Mouse (Mus musculus): ENCODE results near the gene Galr2.
A peak's percentile ranks its signal among the peaks of the same experiment; 100 is the strongest.
"Not testable (repeated sequence)": the region's sequence is repeated elsewhere in the genome, so short reads cannot be mapped to it uniquely, and the experiment has no call there.

The Galr2 gene

GRCm38 (mm10) chr11:116269560-116269959, 11.2 kb upstream of the Galr2 start:
- DNase-seq (ENCODE audit: low spot score in 2 of 2), result no peak

GRCm38 (mm10) chr11:116272589-116273468, 7.9 kb upstream of the Galr2 start:
- no peak for DNase-seq (ENCODE audit: low spot score in 2 of 2)

- no peak for DNase-seq (ENCODE audit: low spot score in 2 of 2)
Measured at GRCm38 (mm10) chr11:116273469-116274044, 7.2 kb upstream of the Galr2 start.

- DNase-seq (ENCODE audit: low spot score in 2 of 2), result peak; percentile 86 to 91
Measured at GRCm38 (mm10) chr11:116274045-116274666, 6.6 kb upstream of the Galr2 start, which contains the start of gene Srp68. Srp68 (minus strand) TSS chr11:116274217.

- not testable (repeated sequence) for DNase-seq (ENCODE audit: low spot score in 2 of 2)
Measured at GRCm38 (mm10) chr11:116277184-116277583, 3.6 kb upstream of the Galr2 start.

GRCm38 (mm10) chr11:116281671-116282070, 932 bp downstream of the Galr2 start:
- DNase-seq (ENCODE audit: low spot score in 2 of 2), result no peak

GRCm38 (mm10) chr11:116282089-116282488, 1.4 kb downstream of the Galr2 start:
- DNase-seq (ENCODE audit: low spot score in 2 of 2), result no peak

GRCm38 (mm10) chr11:116282912-116283521, 2.3 kb downstream of the Galr2 start:
- DNase-seq (ENCODE audit: low spot score in 2 of 2), result no peak

- DNase-seq (ENCODE audit: low spot score in 2 of 2), result no peak
Measured at GRCm38 (mm10) chr11:116283982-116284381, 3.2 kb downstream of the Galr2 start.

- no peak for DNase-seq (ENCODE audit: low spot score in 2 of 2)
Measured at GRCm38 (mm10) chr11:116285770-116286191, 5.0 kb downstream of the Galr2 start.

- no peak for DNase-seq (ENCODE audit: low spot score in 2 of 2)
Measured at GRCm38 (mm10) chr11:116287351-116287750, 6.6 kb downstream of the Galr2 start.

GRCm38 (mm10) chr11:116290556-116290955, 9.8 kb downstream of the Galr2 start:
- DNase-seq (ENCODE audit: low spot score in 2 of 2), result no peak

GRCm38 (mm10) chr11:116292401-116292800, 11.7 kb downstream of the Galr2 start:
- DNase-seq (ENCODE audit: low spot score in 2 of 2), result no peak

GRCm38 (mm10) chr11:116293538-116294137, 12.9 kb downstream of the Galr2 start:
- DNase-seq (ENCODE audit: low spot score in 2 of 2), result no peak

- no peak for DNase-seq (ENCODE audit: low spot score in 2 of 2)
Measured at GRCm38 (mm10) chr11:116294319-116294718, 13.6 kb downstream of the Galr2 start.

- no peak for DNase-seq (ENCODE audit: low spot score in 2 of 2)
Measured at GRCm38 (mm10) chr11:116296191-116296734, 15.5 kb downstream of the Galr2 start.

- no peak for DNase-seq (ENCODE audit: low spot score in 2 of 2)
Measured at GRCm38 (mm10) chr11:116297017-116297416, 16.3 kb downstream of the Galr2 start.

- no peak for DNase-seq (ENCODE audit: low spot score in 2 of 2)
Measured at GRCm38 (mm10) chr11:116298221-116298620, 17.5 kb downstream of the Galr2 start.

GRCm38 (mm10) chr11:116298621-116299020, 17.9 kb downstream of the Galr2 start:
- DNase-seq (ENCODE audit: low spot score in 2 of 2), result no peak

- no peak for DNase-seq (ENCODE audit: low spot score in 2 of 2)
Measured at GRCm38 (mm10) chr11:116305423-116305822, 24.7 kb downstream of the Galr2 start.
